Mouse (Mus musculus) spleen, embryonic (tissue): Measurements from ENCODE around the gene Polh.

ENCODE experiments used
- CTCF ChIA-PET: fragments of 350-600 bp; sonication (Branson Sonifier 250); formaldehyde crosslinking; loops from one replicate; lab custom pipeline; 2022; lab: Charles Lee

Polh gene

GRCm38 (mm10) chr17:46202421-46203071, at the start of gene Polh, which contains the start of gene Xpo5:
Gene Polh, minus strand, starts transcription at chr17:46202645.
Gene Xpo5, plus strand, starts transcription at chr17:46202782.
- CTCF ChIA-PET = no interaction called here

- CTCF ChIA-PET = no interaction called here
Observed at GRCm38 (mm10) chr17:46251174-46251573, 48.7 kb upstream of the Polh start.

- CTCF ChIA-PET = no interaction called here
Observed at GRCm38 (mm10) chr17:46248189-46248522, 45.7 kb upstream of the Polh start.

GRCm38 (mm10) chr17:46247512-46248188, 45.2 kb upstream of the Polh start, which contains the start of the genes Polr1c and Yipf3:
Gene Polr1c, minus strand, starts transcription at chr17:46248054.
Gene Yipf3, plus strand, starts transcription at chr17:46248080.
- CTCF ChIA-PET = interaction anchor here (0.6 kb wide), 1 partner anchor 695 kb away, joined by 10 read pairs; no protein-coding TSS in a partner anchor

- CTCF ChIA-PET = no interaction called here
Observed at GRCm38 (mm10) chr17:46244579-46244978, 42.1 kb upstream of the Polh start.

GRCm38 (mm10) chr17:46243624-46244023, 41.2 kb upstream of the Polh start:
- CTCF ChIA-PET = no interaction called here

- CTCF ChIA-PET = no interaction called here
Observed at GRCm38 (mm10) chr17:46242993-46243392, 40.5 kb upstream of the Polh start.

GRCm38 (mm10) chr17:46242274-46242673, 39.8 kb upstream of the Polh start:
- CTCF ChIA-PET = no interaction called here

GRCm38 (mm10) chr17:46241471-46241870, 39.0 kb upstream of the Polh start:
- CTCF ChIA-PET = no interaction called here

GRCm38 (mm10) chr17:46239516-46240114, 37.2 kb upstream of the Polh start:
- CTCF ChIA-PET = no interaction called here

- CTCF ChIA-PET = interaction anchor here (0.6 kb wide), 1 partner anchor 134 kb away, joined by 11 read pairs; no protein-coding TSS in a partner anchor
Observed at GRCm38 (mm10) chr17:46237480-46237879, 35.0 kb upstream of the Polh start.

- CTCF ChIA-PET = interaction anchor here (0.6 kb wide), 1 partner anchor 1127 kb away, joined by 7 read pairs; no protein-coding TSS in a partner anchor
Observed at GRCm38 (mm10) chr17:46237079-46237478, 34.6 kb upstream of the Polh start.

GRCm38 (mm10) chr17:46236067-46236466, 33.6 kb upstream of the Polh start:
- CTCF ChIA-PET = no interaction called here

- CTCF ChIA-PET = no interaction called here
Observed at GRCm38 (mm10) chr17:46227576-46227975, 25.1 kb upstream of the Polh start.

GRCm38 (mm10) chr17:46221601-46222000, 19.2 kb upstream of the Polh start:
- CTCF ChIA-PET = no interaction called here

- CTCF ChIA-PET = no interaction called here
Observed at GRCm38 (mm10) chr17:46210550-46210949, 8.1 kb upstream of the Polh start.

- CTCF ChIA-PET = no interaction called here
Observed at GRCm38 (mm10) chr17:46206676-46207075, 4.2 kb upstream of the Polh start.

GRCm38 (mm10) chr17:46203078-46203477, 633 bp upstream of the Polh start:
- CTCF ChIA-PET = no interaction called here

- CTCF ChIA-PET = no interaction called here
Observed at GRCm38 (mm10) chr17:46201151-46201550, 1.3 kb downstream of the Polh start.

GRCm38 (mm10) chr17:46188829-46189228, 13.6 kb downstream of the Polh start:
- CTCF ChIA-PET = no interaction called here

- CTCF ChIA-PET = interaction anchor here (0.6 kb wide), 1 partner anchor 182 kb away, joined by 3 read pairs; no protein-coding TSS in a partner anchor
Observed at GRCm38 (mm10) chr17:46182273-46182672, 20.2 kb downstream of the Polh start.

GRCm38 (mm10) chr17:46170538-46170937, 31.9 kb downstream of the Polh start:
- CTCF ChIA-PET = no interaction called here
